Mouse (Mus musculus): ENCODE data around the gene Mroh9.

The Mroh9 gene

GRCm38 (mm10) chr1:162984428-162984827 is 101.0 kb downstream of the Mroh9 start, which contains the start of gene Fmo3:
Fmo3 (minus strand) TSS chr1:162984528.
- DNase-seq (ENCODE audit: low spot score in 2 of 2) = no peak
